Mouse (Mus musculus) cerebellum, adult 2 months (tissue): ENCODE data around the gene Cmah. TPM values are rescaled to one million over a fixed set of nuclear protein-coding genes. Genes with fewer than 3 reads are reported as not detected.

Experiments
- DNase-seq, 2 experiments: peaks; one replicate each; pipeline ENCODE4 v3.0.0; 2021
- H3K27ac ChIP-seq: fragments of 200-500 bp; 2 replicates; pipeline ENCODE4 v1.5.1; 2012; ENCODE audit warnings: low read length, control low read depth, inconsistent platforms; ENCODE audit not compliant: insufficient read depth
- H3K27me3 ChIP-seq: fragments of 200-500 bp; 2 replicates; pipeline ENCODE4 v1.6.1; 2012; ENCODE audit warnings: inconsistent platforms, mild to moderate bottlenecking, low read length, moderate library complexity; ENCODE audit not compliant: control insufficient read depth, insufficient read depth
- H3K4me1 ChIP-seq: fragments of 200-500 bp; 2 replicates; pipeline ENCODE4 v1.6.1; 2011; ENCODE audit warnings: low read length; ENCODE audit not compliant: control insufficient read depth, insufficient read depth
- H3K4me3 ChIP-seq: fragments of 200-500 bp; replicated peaks from 2 replicates; pipeline ENCODE3; 2011; ENCODE audit warnings: mild to moderate bottlenecking, low read depth, low read length, control low read depth; ENCODE audit not compliant: insufficient read depth
- CTCF ChIP-seq: fragments of 200-500 bp; IDR thresholded peaks from 2 replicates; pipeline ENCODE4 v1.5.1; 2011; ENCODE audit warnings: low read depth, mild to moderate bottlenecking, control low read depth, low read length, moderate library complexity, borderline replicate concordance; ENCODE audit not compliant: insufficient read depth
- POLR2A ChIP-seq: fragments of 200-500 bp; IDR thresholded peaks from 2 replicates; pipeline ENCODE4 v1.6.1; 2011; ENCODE audit warnings: low read length, control low read depth, borderline replicate concordance; ENCODE audit not compliant: insufficient read depth
- WGBS: fragments of 180-500 bp; shearing (Covaris S2); methylation state at CpG from one replicate; pipeline ENCODE4 v1.1.7; 2018; 5-methylcytosine and 5-hydroxymethylcytosine counted together
- polyA plus RNA-seq: library from polyadenylated mRNA; depleted of rRNA; stranded (reverse); fragments of >200 nt; gene quantifications from 2 replicates; pipeline ENCODE4 v1.2.3, GENCODE M21; 2012

Gene Cmah
- polyA plus RNA-seq, 1 experiment, result 0.05 TPM

- no peak overlapping the region for H3K27ac ChIP-seq
- 95% methylated on average over 2 of the region's 2 CpGs for WGBS
- no peaks in the 10 kb centered on the region for H3K4me1 ChIP-seq
- H3K27me3 ChIP-seq, result no peaks in the 10 kb centered on the region
- no peak overlapping the region for H3K4me3 ChIP-seq
- no peak for DNase-seq
- no peak for TF ChIP-seq CTCF
- no peak for TF ChIP-seq POLR2A
Measured at GRCm38 (mm10) chr13:24479516-24479915, 152.3 kb downstream of the Cmah start.

- no peak for DNase-seq
- Histone ChIP-seq H3K27ac (no peak overlapping the region), H3K27me3 (no peaks in the 10 kb centered on the region), H3K4me1 (no peaks in the 10 kb centered on the region), H3K4me3 (no peak overlapping the region)
- TF ChIP-seq POLR2A (no peak), CTCF (no peak)
- 73% methylated on average over 6 of the region's 6 CpGs for WGBS
Measured at GRCm38 (mm10) chr13:24480824-24481223, 153.6 kb downstream of the Cmah start.

GRCm38 (mm10) chr13:24481615-24482295, 154.6 kb downstream of the Cmah start:
- DNase-seq, result peak; percentile 20 to 28
- Histone ChIP-seq H3K27ac (no peak overlapping the region), H3K4me1 (no peaks in the 10 kb centered on the region), H3K4me3 (no peak overlapping the region), H3K27me3 (no peaks in the 10 kb centered on the region)
- TF ChIP-seq CTCF (peak; percentile 70), POLR2A (no peak)
- 61% methylated on average over 10 of the region's 10 CpGs for WGBS

GRCm38 (mm10) chr13:24483691-24484090, 156.5 kb downstream of the Cmah start:
- Histone ChIP-seq H3K27ac (no peak overlapping the region), H3K4me1 (no peaks in the 10 kb centered on the region), H3K27me3 (no peaks in the 10 kb centered on the region; the same call in 1 of the 2 replicates), H3K4me3 (no peak overlapping the region)
- peak in 1 of 2 experiments; percentile 1 for DNase-seq
- TF ChIP-seq POLR2A, result no peak
- no peak for TF ChIP-seq CTCF
- 88% methylated on average over 3 of the region's 3 CpGs for WGBS

GRCm38 (mm10) chr13:24484811-24485210, 157.6 kb downstream of the Cmah start:
- no peak for DNase-seq
- no peak for TF ChIP-seq CTCF
- no peak for TF ChIP-seq POLR2A
- 94% methylated on average over 3 of the region's 3 CpGs for WGBS
- H3K4me1 ChIP-seq, result no peaks in the 10 kb centered on the region
- no peaks in the 10 kb centered on the region; the same call in 1 of the 2 replicates for H3K27me3 ChIP-seq
- H3K4me3 ChIP-seq, result no peak overlapping the region
- H3K27ac ChIP-seq, result no peak overlapping the region

GRCm38 (mm10) chr13:24485964-24486363, 158.8 kb downstream of the Cmah start:
- no peak for TF ChIP-seq POLR2A
- no peak for TF ChIP-seq CTCF
- no peak for DNase-seq
- no peak overlapping the region for H3K27ac ChIP-seq
- no peaks in the 10 kb centered on the region for H3K4me1 ChIP-seq
- no peak overlapping the region for H3K4me3 ChIP-seq
- 81% methylated on average over 9 of the region's 9 CpGs for WGBS
- H3K27me3 ChIP-seq, result no peaks in the 10 kb centered on the region; the same call in 1 of the 2 replicates

GRCm38 (mm10) chr13:24486403-24486802, 159.2 kb downstream of the Cmah start:
- H3K4me3 ChIP-seq, result no peak overlapping the region
- no peak for DNase-seq
- H3K27me3 ChIP-seq, result no peaks in the 10 kb centered on the region; the same call in 1 of the 2 replicates
- TF ChIP-seq POLR2A (no peak), CTCF (no peak)
- no peaks in the 10 kb centered on the region for H3K4me1 ChIP-seq
- WGBS, result 82% methylated on average over 6 of the region's 6 CpGs
- H3K27ac ChIP-seq, result no peak overlapping the region

- Histone ChIP-seq H3K27ac (no peak overlapping the region), H3K4me1 (no peaks in the 10 kb centered on the region), H3K27me3 (no peaks in the 10 kb centered on the region; the same call in 1 of the 2 replicates), H3K4me3 (no peak overlapping the region)
- WGBS, result 90% methylated on average over 5 of the region's 5 CpGs
- no peak for DNase-seq
- no peak for TF ChIP-seq CTCF
- no peak for TF ChIP-seq POLR2A
Measured at GRCm38 (mm10) chr13:24487061-24487460, 159.9 kb downstream of the Cmah start.
